Mouse (Mus musculus) heart, postnatal 0 days (tissue): ENCODE measurements at regions not wholly inside any gene's neighbourhood (a gene's known extent, or its start where the extent isn't known, plus 50 kb on each side); places are given as distances from the start of the nearest gene placed in this dataset.

Experiments used
- ATAC-seq: fragments of 200-750 bp; cut with Nextera tagmentation; 2 replicates; pipeline ENCODE4 v1.8.0; 2017; ENCODE audit warnings: low read depth, moderate number of reproducible peaks, moderate library complexity; ENCODE audit not compliant: insufficient read depth
- DNase-seq: peaks from one replicate; pipeline ENCODE4 v3.0.0-alpha.2; 2016; ENCODE audit warnings: low spot score
- H3K27ac ChIP-seq: fragments of 300-500 bp; sonication (generic); 2 replicates; pipeline ENCODE4 v1.5.1; 2014; ENCODE audit warnings: low read depth, mild to moderate bottlenecking
- H3K27me3 ChIP-seq: fragments of 300-500 bp; sonication (generic); 2 replicates; pipeline ENCODE4 v1.6.1; 2014; ENCODE audit warnings: low read length, mixed read lengths; ENCODE audit not compliant: control insufficient read depth, insufficient read depth
- H3K36me3 ChIP-seq: fragments of 300-500 bp; sonication (generic); replicated peaks from 2 replicates; pipeline ENCODE4 v1.6.1; 2014; ENCODE audit warnings: low read length, mixed read lengths; ENCODE audit not compliant: control insufficient read depth, insufficient read depth
- H3K4me1 ChIP-seq: fragments of 300-500 bp; sonication (generic); 2 replicates; pipeline ENCODE4 v1.6.1; 2014; ENCODE audit warnings: antibody characterized with exemption; ENCODE audit not compliant: control insufficient read depth, insufficient read depth
- H3K4me2 ChIP-seq: fragments of 300-500 bp; sonication (generic); 2 replicates; pipeline ENCODE4 v1.6.1; 2014; ENCODE audit warnings: low read depth, mild to moderate bottlenecking, low read length, moderate library complexity
- H3K4me3 ChIP-seq: fragments of 300-500 bp; sonication (generic); 2 replicates; pipeline ENCODE4 v1.5.1; 2014; ENCODE audit warnings: low read depth, low read length
- H3K9ac ChIP-seq: fragments of 300-500 bp; sonication (generic); replicated peaks from 2 replicates; pipeline ENCODE4 v1.6.1; 2014; ENCODE audit warnings: low read depth, low read length, mixed read lengths
- H3K9me3 ChIP-seq: fragments of 300-500 bp; sonication (generic); replicated peaks from 2 replicates; pipeline ENCODE4 v1.6.1; 2016; ENCODE audit warnings: low read length; ENCODE audit not compliant: control insufficient read depth
- CTCF ChIP-seq: IDR thresholded peaks from 2 replicates; pipeline ENCODE4 v1.5.1; 2016; ENCODE audit warnings: antibody characterized with exemption, control low read depth, low read depth
- EP300 ChIP-seq: IDR thresholded peaks from 2 replicates; pipeline ENCODE4 v1.6.1; 2016; ENCODE audit warnings: antibody characterized with exemption, low read depth
- WGBS: fragments of 180-500 bp; shearing (Covaris S2); extraction: QIAGEN DNeasy Blood & Tissue Kit; methylation state at CpG from one replicate; pipeline ENCODE4 v1.1.7; 2014; 5-methylcytosine and 5-hydroxymethylcytosine counted together

DNA sequence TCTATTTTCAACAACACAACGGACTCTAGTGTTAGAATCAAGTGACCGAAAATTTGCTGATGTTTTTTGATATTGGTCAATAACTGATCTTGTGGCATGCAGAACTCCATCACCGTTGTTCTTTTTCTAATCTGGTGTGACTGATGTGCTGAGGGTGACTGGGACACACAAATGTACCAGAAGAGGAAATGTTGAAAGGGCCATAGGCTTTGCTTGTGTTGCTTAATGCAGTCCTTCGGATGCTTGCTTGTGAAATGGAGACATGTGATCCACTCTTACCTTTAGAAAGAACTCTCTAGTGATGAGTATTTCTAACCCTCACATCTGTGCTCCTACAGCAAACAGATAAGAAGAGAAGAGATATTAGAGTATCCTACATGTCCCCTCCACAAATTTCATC, 145.9 kb upstream of the Thbs1 start:
- no peak overlapping the region for H3K9ac ChIP-seq
- no peak for ATAC-seq
- 81% methylated on average over 4 of the region's 4 CpGs for WGBS
- TF ChIP-seq EP300 (no peak), CTCF (no peak)
- H3K27ac ChIP-seq = no peak overlapping the region
- no peaks in the 10 kb centered on the region for H3K27me3 ChIP-seq
- no peak overlapping the region for H3K4me3 ChIP-seq
- 0 out of 2 replicates have a peak, but pooled peaks cover 7% of the 10 kb centered on the region for H3K9me3 ChIP-seq
- no peaks in the 10 kb centered on the region for H3K36me3 ChIP-seq
- DNase-seq = no peak
- no peak overlapping the region for H3K4me2 ChIP-seq
- peaks cover 8% of the 10 kb centered on the region; the same call in 1 of the 2 replicates for H3K4me1 ChIP-seq

DNA sequence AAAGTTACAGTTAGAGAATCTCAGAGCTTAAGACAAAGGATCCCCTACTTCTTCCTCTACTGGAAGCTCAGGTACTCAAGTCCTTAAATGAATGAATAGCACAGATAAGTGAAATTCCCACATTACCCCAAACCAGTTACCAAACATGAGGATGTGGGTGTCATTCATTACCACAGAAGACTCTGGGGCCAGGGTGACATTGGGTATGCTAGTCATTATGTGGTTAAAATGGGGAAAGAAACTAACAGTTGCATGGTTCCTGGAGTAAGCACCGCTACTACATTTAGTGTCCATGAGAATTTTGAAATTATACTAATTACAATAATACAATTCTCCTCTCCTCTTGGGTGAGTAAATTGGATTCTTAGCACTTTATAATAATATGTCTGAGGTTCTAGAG, 142.9 kb upstream of the Thbs1 start:
- no peak overlapping the region for H3K4me2 ChIP-seq
- WGBS = 89% methylated on average over 1 of the region's 1 CpGs
- no peak overlapping the region for H3K4me3 ChIP-seq
- no peaks in the 10 kb centered on the region for H3K27me3 ChIP-seq
- ATAC-seq (no peak), DNase-seq (no peak)
- TF ChIP-seq CTCF = no peak
- no peak for TF ChIP-seq EP300
- no peaks in the 10 kb centered on the region for H3K4me1 ChIP-seq
- no peaks in the 10 kb centered on the region for H3K36me3 ChIP-seq
- 0 out of 2 replicates have a peak, but pooled peaks cover 7% of the 10 kb centered on the region for H3K9me3 ChIP-seq
- H3K27ac ChIP-seq = no peak overlapping the region
- H3K9ac ChIP-seq = no peak overlapping the region

- WGBS = 84% methylated on average over 5 of the region's 5 CpGs
- no peak for ATAC-seq
These were observed 141.0 kb upstream of the Thbs1 start for GRCm38 (mm10) chr2:117970631-117971030.

DNA sequence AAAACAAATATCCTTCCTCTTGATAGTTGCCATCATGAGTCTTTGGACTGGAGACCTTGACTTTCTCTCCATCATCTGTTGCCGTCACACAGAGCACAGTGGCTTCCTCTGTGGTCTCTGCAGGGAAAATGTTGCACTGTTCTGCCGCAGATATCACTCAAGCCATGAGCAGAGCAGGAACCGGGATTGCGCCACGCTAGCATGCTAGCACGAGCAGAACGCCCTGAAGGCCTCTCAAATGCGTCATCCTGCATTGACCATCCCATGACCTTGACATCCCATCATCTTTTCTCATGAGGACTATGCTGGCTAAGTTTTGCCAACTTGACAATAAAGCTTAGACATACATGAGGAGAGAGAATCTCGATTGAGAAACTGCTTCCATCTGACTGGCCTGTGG, 134.6 kb upstream of the Thbs1 start:
- Histone ChIP-seq H3K27ac (no peak overlapping the region), H3K4me1 (no peaks in the 10 kb centered on the region), H3K9me3 (no peaks in the 10 kb centered on the region), H3K9ac (no peak overlapping the region), H3K4me3 (no peak overlapping the region), H3K4me2 (no peak overlapping the region), H3K27me3 (no peaks in the 10 kb centered on the region), H3K36me3 (no peaks in the 10 kb centered on the region)
- WGBS = 85% methylated on average over 9 of the region's 9 CpGs
- ATAC-seq (no peak), DNase-seq (no peak)
- TF ChIP-seq CTCF = no peak
- no peak for TF ChIP-seq EP300

More at GRCm38 (mm10) chr2:117970631-117971030, 141.0 kb upstream of the Thbs1 start:
- Histone ChIP-seq H3K4me3 (no peak overlapping the region), H3K9me3 (0 out of 2 replicates have a peak, but pooled peaks cover 7% of the 10 kb centered on the region), H3K27me3 (no peaks in the 10 kb centered on the region), H3K4me1 (no peaks in the 10 kb centered on the region), H3K36me3 (no peaks in the 10 kb centered on the region), H3K27ac (no peak overlapping the region), H3K9ac (no peak overlapping the region), H3K4me2 (no peak overlapping the region)
- no peak for DNase-seq
- no peak for TF ChIP-seq EP300
- TF ChIP-seq CTCF = no peak

GRCm38 (mm10) chr2:117980856-117981255, 130.8 kb upstream of the Thbs1 start:
- Histone ChIP-seq H3K4me2 (no peak overlapping the region), H3K36me3 (no peaks in the 10 kb centered on the region), H3K4me3 (no peak overlapping the region), H3K9ac (no peak overlapping the region), H3K9me3 (no peaks in the 10 kb centered on the region), H3K4me1 (no peaks in the 10 kb centered on the region), H3K27ac (no peak overlapping the region), H3K27me3 (no peaks in the 10 kb centered on the region)
- TF ChIP-seq CTCF = no peak
- TF ChIP-seq EP300 = no peak
- no peak for DNase-seq
- WGBS = 82% methylated on average over 2 of the region's 2 CpGs
- no peak for ATAC-seq

- Histone ChIP-seq H3K27me3 (no peaks in the 10 kb centered on the region), H3K4me2 (no peak overlapping the region), H3K9ac (no peak overlapping the region), H3K4me1 (0 out of 2 replicates have a peak, but pooled peaks cover 7% of the 10 kb centered on the region), H3K4me3 (no peak overlapping the region), H3K36me3 (no peaks in the 10 kb centered on the region), H3K9me3 (no peaks in the 10 kb centered on the region), H3K27ac (no peak overlapping the region)
- ATAC-seq = no peak
- TF ChIP-seq CTCF (no peak), EP300 (no peak)
- no peak for DNase-seq
- 89% methylated on average over 5 of the region's 5 CpGs for WGBS
These were observed 127.1 kb upstream of the Thbs1 start for GRCm38 (mm10) chr2:117984569-117984968.
